Mouse (Mus musculus) kidney, adult 2 months (tissue): ENCODE measurements at regions not wholly inside any gene's neighbourhood (a gene's known extent, or its start where the extent isn't known, plus 50 kb on each side); places are given as distances from the start of the nearest gene placed in this dataset.

Experiments used
- DNase-seq: peaks from one replicate; pipeline ENCODE4 v3.0.0; 2021
- H3K27ac ChIP-seq: fragments of 200-500 bp; 2 replicates; pipeline ENCODE4 v1.5.1; 2012; ENCODE audit warnings: low read depth, low read length, control low read depth, inconsistent platforms; ENCODE audit not compliant: insufficient read depth
- H3K27me3 ChIP-seq: fragments of 200-500 bp; replicated peaks from 2 replicates; pipeline ENCODE4 v1.6.1; 2012; ENCODE audit warnings: mild to moderate bottlenecking, moderate library complexity, low read length, inconsistent platforms; ENCODE audit not compliant: control insufficient read depth, insufficient read depth
- H3K36me3 ChIP-seq: fragments of 200-500 bp; 2 replicates; pipeline ENCODE4 v1.6.1; 2012; ENCODE audit warnings: mild to moderate bottlenecking, moderate library complexity, low read length, inconsistent platforms; ENCODE audit not compliant: control insufficient read depth, insufficient read depth
- H3K4me1 ChIP-seq: fragments of 200-500 bp; 2 replicates; pipeline ENCODE4 v1.6.1; 2011; ENCODE audit warnings: low read length; ENCODE audit not compliant: control insufficient read depth, insufficient read depth
- H3K4me3 ChIP-seq: fragments of 200-500 bp; 2 replicates; pipeline ENCODE4 v1.5.1; 2011; ENCODE audit warnings: mild to moderate bottlenecking, low read depth, low read length, control low read depth; ENCODE audit not compliant: insufficient read depth
- CTCF ChIP-seq: fragments of 200-500 bp; conservative IDR thresholded peaks from 2 replicates; pipeline ENCODE4 v1.5.1; 2011; ENCODE audit warnings: low read depth, mild to moderate bottlenecking, control low read depth, low read length, moderate library complexity, mixed read lengths; ENCODE audit not compliant: insufficient read depth, insufficient read length
- POLR2A ChIP-seq: fragments of 200-500 bp; IDR thresholded peaks from one replicate; pipeline ENCODE4 v1.6.1; 2011; ENCODE audit warnings: low read depth, low read length, control low read depth
- WGBS: fragments of 180-500 bp; shearing (Covaris S2); methylation state at CpG from one replicate; pipeline ENCODE4 v1.1.7; 2018; 5-methylcytosine and 5-hydroxymethylcytosine counted together

- Histone ChIP-seq H3K4me3 (no peak overlapping the region), H3K27ac (no peak overlapping the region), H3K36me3 (no peaks in the 10 kb centered on the region), H3K27me3 (no peaks in the 10 kb centered on the region), H3K4me1 (no peaks in the 10 kb centered on the region)
- TF ChIP-seq CTCF: peak; percentile 40; the same call in 1 of the 2 replicates
- no peak for TF ChIP-seq POLR2A
- peak; percentile 53 for DNase-seq
- 63% methylated on average over 3 of the region's 3 CpGs for WGBS
Observed at GRCm38 (mm10) chr4:35417866-35418265, 191.9 kb upstream of the C9orf72 start.

GRCm38 (mm10) chr4:35413488-35413887 is 187.5 kb upstream of the C9orf72 start:
- Histone ChIP-seq H3K36me3 (no peaks in the 10 kb centered on the region), H3K27me3 (no peaks in the 10 kb centered on the region), H3K4me1 (no peaks in the 10 kb centered on the region), H3K4me3 (no peak overlapping the region), H3K27ac (no peak overlapping the region)
- no peak for DNase-seq
- TF ChIP-seq POLR2A (no peak), CTCF (no peak)
- WGBS: 38% methylated on average over 3 of the region's 3 CpGs

- H3K36me3 ChIP-seq: no peaks in the 10 kb centered on the region
- 54% methylated on average over 7 of the region's 7 CpGs for WGBS
- no peak overlapping the region for H3K27ac ChIP-seq
- TF ChIP-seq CTCF (no peak), POLR2A (no peak)
- no peak for DNase-seq
- H3K27me3 ChIP-seq: no peaks in the 10 kb centered on the region; the same call in 1 of the 2 replicates
- no peak overlapping the region for H3K4me3 ChIP-seq
- no peaks in the 10 kb centered on the region for H3K4me1 ChIP-seq
Observed at GRCm38 (mm10) chr4:35405301-35406006, 179.5 kb upstream of the C9orf72 start.

GRCm38 (mm10) chr4:35404068-35404467 is 178.1 kb upstream of the C9orf72 start:
- no peak overlapping the region for H3K4me3 ChIP-seq
- 68% methylated on average over 2 of the region's 2 CpGs for WGBS
- no peak for DNase-seq
- H3K36me3 ChIP-seq: no peaks in the 10 kb centered on the region
- TF ChIP-seq CTCF: no peak
- TF ChIP-seq POLR2A: no peak
- H3K4me1 ChIP-seq: no peaks in the 10 kb centered on the region
- H3K27ac ChIP-seq: no peak overlapping the region
- no peaks in the 10 kb centered on the region; the same call in 1 of the 2 replicates for H3K27me3 ChIP-seq

GRCm38 (mm10) chr4:35403594-35403993 is 177.6 kb upstream of the C9orf72 start:
- Histone ChIP-seq H3K4me1 (no peaks in the 10 kb centered on the region), H3K27me3 (no peaks in the 10 kb centered on the region; the same call in 1 of the 2 replicates), H3K4me3 (no peak overlapping the region), H3K36me3 (no peaks in the 10 kb centered on the region), H3K27ac (no peak overlapping the region)
- no peak for TF ChIP-seq POLR2A
- no peak for TF ChIP-seq CTCF
- no peak for DNase-seq
- 44% methylated on average over 6 of the region's 6 CpGs for WGBS

- Histone ChIP-seq H3K27ac (no peak overlapping the region), H3K27me3 (no peaks in the 10 kb centered on the region; the same call in 1 of the 2 replicates), H3K36me3 (no peaks in the 10 kb centered on the region), H3K4me3 (no peak overlapping the region), H3K4me1 (no peaks in the 10 kb centered on the region)
- TF ChIP-seq CTCF (no peak), POLR2A (no peak)
- no peak for DNase-seq
- WGBS: 54% methylated on average over 9 of the region's 9 CpGs
Observed at GRCm38 (mm10) chr4:35402376-35403133, 176.6 kb upstream of the C9orf72 start.

- no peak overlapping the region for H3K27ac ChIP-seq
- 48% methylated on average over 4 of the region's 4 CpGs for WGBS
- H3K27me3 ChIP-seq: no peaks in the 10 kb centered on the region; the same call in 1 of the 2 replicates
- H3K36me3 ChIP-seq: no peaks in the 10 kb centered on the region
- H3K4me3 ChIP-seq: no peak overlapping the region
- no peak for DNase-seq
- no peaks in the 10 kb centered on the region for H3K4me1 ChIP-seq
- TF ChIP-seq CTCF (no peak), POLR2A (no peak)
Observed at GRCm38 (mm10) chr4:35401783-35402182, 175.8 kb upstream of the C9orf72 start.
